Mouse (Mus musculus) CD4-positive, CD25-positive, alpha-beta regulatory T cell, adult 2 months (primary cell): ENCODE data around the gene Ppp1r35.
A peak's percentile ranks its signal among the peaks of the same experiment; 100 is the strongest.

Experiments used
- DNase-seq: peaks from one replicate; pipeline ENCODE4 v3.0.0-alpha.2; 2012; ENCODE audit warnings: low read depth, low spot score

Ppp1r35 gene

GRCm38 (mm10) chr5:137826421-137826820 lies 47.8 kb downstream of the Ppp1r35 start:
- peak; percentile 41 for DNase-seq

DNA sequence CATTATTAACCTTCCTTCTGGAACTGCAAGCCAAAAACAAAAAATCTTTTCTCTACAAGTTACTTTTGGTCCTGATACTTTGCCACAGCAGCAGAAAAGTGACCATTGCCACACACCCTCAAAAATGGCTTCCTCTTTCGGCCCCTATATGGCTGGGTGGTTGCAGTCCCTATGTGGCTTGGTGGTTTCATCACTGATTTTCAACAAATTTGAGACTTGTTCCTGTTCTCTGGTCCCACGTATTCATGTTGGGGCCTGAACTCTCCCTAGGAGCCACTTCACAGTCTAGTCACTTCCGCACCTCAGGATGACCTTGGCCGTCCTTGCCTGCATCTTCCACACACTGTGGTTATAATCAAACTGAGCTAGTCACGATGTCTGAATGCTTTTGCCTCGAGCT lies 50.0 kb downstream of the Ppp1r35 start:
- no peak for DNase-seq
